Comparison of ENCODE assay signal across 22 mouse cellular contexts in genomic region chr5:96114943-96115342, GRCm38 (mm10). TPM values are rescaled to one million over a fixed set of nuclear protein-coding genes. Genes with fewer than 3 reads are reported as not detected.
DNase-seq lines count a peak whose midpoint lies in the region; ATAC-seq and TF ChIP-seq lines count a peak whose summit lies in the region.
"Had no signal": no experiment of that assay in that cellular context is flagged by ENCODE, and none has a peak within 500 bp of the region (broad histone marks: within the 10 kb centered on the region; RNA-seq: fewer than 3 reads in every experiment).

No protein-coding gene starts in this region.

- H3K27ac ChIP-seq in bone marrow macrophage, adult 2 months (ENCODE audit: insufficient read depth, low read depth, low read length), result peak overlapping the region; percentile 63
- H3K27ac ChIP-seq in stomach, postnatal 0 days (replicated peaks), result no peak overlapping the region
- H3K27ac ChIP-seq in midbrain, embryonic 16.5 days (ENCODE audit: low read length), result no peak overlapping the region
- no peak overlapping the region for H3K27ac ChIP-seq in midbrain, embryonic 13.5 days

- DNase-seq in large intestine, adult 2 months (ENCODE audit: low read depth, low spot score), result peak; percentile 54
- DNase-seq in stomach, postnatal 0 days (ENCODE audit: low spot score), result no peak
- no peak for DNase-seq in layer of hippocampus, postnatal 36 days
- DNase-seq: adrenal gland, adult 2 months; adrenal gland, adult 8-10 months; adrenal gland, postnatal 10 days; adrenal gland, postnatal 14 days; adrenal gland, postnatal 25 days; adrenal gland, postnatal 36 days; B cell, adult 2 months; cerebellum, adult 11 months; cerebellum, adult 11-12 months; cerebellum, adult 18-20 months; cerebellum, adult 2 months had no signal

- H3K4me1 ChIP-seq in bone marrow macrophage, adult 2 months (ENCODE audit: control insufficient read depth, insufficient read depth, low read length), result peaks cover 10% of the 10 kb centered on the region
- no peaks in the 10 kb centered on the region for H3K4me1 ChIP-seq in stomach, postnatal 0 days (replicated peaks; ENCODE audit: control insufficient read depth, insufficient read depth)
- H3K4me1 ChIP-seq in midbrain, embryonic 16.5 days (ENCODE audit: control insufficient read depth, insufficient read depth, low read length), result no peaks in the 10 kb centered on the region
- no peaks in the 10 kb centered on the region for H3K4me1 ChIP-seq in midbrain, embryonic 13.5 days (replicated peaks)

- no peak overlapping the region for H3K4me2 ChIP-seq in stomach, postnatal 0 days (replicated peaks; ENCODE audit: low read depth)
- H3K4me2 ChIP-seq in midbrain, embryonic 16.5 days (ENCODE audit: low read length), result no peak overlapping the region
- H3K4me2 ChIP-seq in midbrain, embryonic 13.5 days (replicated peaks), result no peak overlapping the region

- 45% methylated on average over 3 of the region's 3 CpGs for WGBS in large intestine, adult 2 months
- whole genome bisulfite sequencing in stomach, postnatal 0 days, result 56% methylated on average over 3 of the region's 3 CpGs
- 85% methylated on average over 3 of the region's 3 CpGs for WGBS in midbrain, embryonic 16.5 days
- 81% methylated on average over 3 of the region's 3 CpGs for whole genome bisulfite sequencing in midbrain, embryonic 13.5 days

- no peaks in the 10 kb centered on the region for H3K27me3 ChIP-seq in stomach, postnatal 0 days (ENCODE audit: control insufficient read depth, insufficient read depth, low read length)
- no peaks in the 10 kb centered on the region for H3K27me3 ChIP-seq in midbrain, embryonic 16.5 days (ENCODE audit: control insufficient read depth, insufficient read depth, low read depth, low read length)
- H3K27me3 ChIP-seq in midbrain, embryonic 13.5 days, result no peaks in the 10 kb centered on the region
- H3K27me3 ChIP-seq: CH12.LX, Patski had no signal

- H3K9ac ChIP-seq in stomach, postnatal 0 days (ENCODE audit: low read length), result no peak overlapping the region
- H3K9ac ChIP-seq in midbrain, embryonic 16.5 days (ENCODE audit: low read depth, low read length), result no peak overlapping the region
- no peak overlapping the region for H3K9ac ChIP-seq in midbrain, embryonic 13.5 days (replicated peaks)

- no peaks in the 10 kb centered on the region for H3K9me3 ChIP-seq in stomach, postnatal 0 days (ENCODE audit: control insufficient read depth, low read length)
- no peaks in the 10 kb centered on the region for H3K9me3 ChIP-seq in midbrain, embryonic 16.5 days (replicated peaks; ENCODE audit: control insufficient read depth, low read length, poor library complexity, severe bottlenecking)
- no peaks in the 10 kb centered on the region for H3K9me3 ChIP-seq in midbrain, embryonic 13.5 days
- H3K9me3 ChIP-seq: G1E had no signal

- peak; percentile 91 for ATAC-seq in stomach, postnatal 0 days (ENCODE audit: low FRiP score, low TSS enrichment)
- no peak for ATAC-seq in midbrain, embryonic 16.5 days
- no peak for ATAC-seq in midbrain, embryonic 13.5 days
- ATAC-seq: activated CD4-positive, CD25-positive, alpha-beta regulatory T cell, adult 4 months; CD4-positive, CD25-positive, alpha-beta regulatory T cell, adult 4 months; Patski had no signal

- TF ChIP-seq EP300 in stomach, postnatal 0 days (optimal IDR thresholded peaks at IDR 0.05), result no peak

- H3K36me3 ChIP-seq in stomach, postnatal 0 days (ENCODE audit: control insufficient read depth, insufficient read depth, low read length), result no peaks in the 10 kb centered on the region
- no peaks in the 10 kb centered on the region for H3K36me3 ChIP-seq in midbrain, embryonic 16.5 days (ENCODE audit: control insufficient read depth, insufficient read depth, low read length)
- peaks cover 7% of the 10 kb centered on the region for H3K36me3 ChIP-seq in midbrain, embryonic 13.5 days

- TF ChIP-seq POLR2A in bone marrow macrophage, adult 2 months (IDR thresholded peaks at IDR 0.05; ENCODE audit: borderline replicate concordance, low read depth, low read length), result no peak

- no peak for TF ChIP-seq CTCF in bone marrow macrophage, adult 2 months (IDR thresholded peaks at IDR 0.05; ENCODE audit: low read depth, low read length)
- no peak for TF ChIP-seq CTCF in stomach, postnatal 0 days (IDR thresholded peaks at IDR 0.05; ENCODE audit: low read depth)

- no peak overlapping the region for H3K4me3 ChIP-seq in bone marrow macrophage, adult 2 months (ENCODE audit: insufficient read depth, low read length)
- no peak overlapping the region for H3K4me3 ChIP-seq in stomach, postnatal 0 days (ENCODE audit: low read depth, low read length)
- H3K4me3 ChIP-seq in midbrain, embryonic 16.5 days (ENCODE audit: low read depth, low read length), result no peak overlapping the region
- no peak overlapping the region for H3K4me3 ChIP-seq in midbrain, embryonic 13.5 days (replicated peaks)

RNA-seq across cellular contexts. Expression of gene Cnot6l, which starts 49.0 kb away (rescaled TPM):
- polyA plus RNA-seq in bone marrow macrophage, adult 2 months (2012; ENCODE audit: insufficient read depth, insufficient read length, missing spikeins), result 52.3 and 54.2 TPM in 2 replicates
- polyA plus RNA-seq in large intestine, adult 2 months (2012; rRNA removed), result 3.8 and 6.3 TPM in 2 replicates
- 19.8 and 22.9 TPM in 2 replicates for polyA plus RNA-seq in stomach, postnatal 0 days (2015; fragmentation: Nextera tagmentation; extraction: Ambion mirVana)
- 12.1 and 15.3 TPM in 2 replicates for polyA plus RNA-seq in midbrain, embryonic 16.5 days (2015; fragmentation: Nextera tagmentation; extraction: Ambion mirVana)
- 13.4 and 13.8 TPM in 2 replicates for polyA plus RNA-seq in midbrain, embryonic 13.5 days (2015; fragmentation: Nextera tagmentation; extraction: Ambion mirVana)
- total RNA-seq in layer of hippocampus, postnatal 36 days (2021), result 10 to 100 TPM; 72.8 to 87.4 TPM
